Mouse (Mus musculus) gastrocnemius, adult 2 months (tissue): ENCODE measurements around the gene Nrf1. TPM values are rescaled to one million over a fixed set of nuclear protein-coding genes. Genes with fewer than 3 reads are reported as not detected.

Experiments used
- DNase-seq: peaks from one replicate; pipeline ENCODE4 v3.0.0; 2022
- H3K27ac ChIP-seq: fragments of 200-600 bp; 2 replicates; pipeline ENCODE4 v1.8.1; 2022; ENCODE audit warnings: mild to moderate bottlenecking
- H3K4me3 ChIP-seq: fragments of 200-600 bp; 2 replicates; pipeline ENCODE4 v1.8.1; 2022; ENCODE audit warnings: mild to moderate bottlenecking, moderate library complexity
- CTCF ChIP-seq: fragments of 200-600 bp; IDR thresholded peaks from 2 replicates; pipeline ENCODE4 v1.8.1; 2022; ENCODE audit warnings: antibody characterized with exemption, mild to moderate bottlenecking, moderate library complexity
- intact Hi-C: fragments of 180-260 bp; cut with DNase I; formaldehyde crosslinking; loops from one replicate; pipeline ENCODE4 v1.15.1; 2025
- total RNA-seq, 2 experiments: library from RNA; stranded (reverse); gene quantifications; 2 replicates each; pipeline ENCODE4 v1.2.3; 2021

Gene Nrf1
- total RNA-seq, 2 experiments from 2014 or later, result 10.8 to 13.0 TPM

GRCm38 (mm10) chr6:30132399-30132798 is 84.6 kb downstream of the Nrf1 start:
- DNase-seq, result no peak
- Histone ChIP-seq H3K4me3 (no peak overlapping the region), H3K27ac (no peak overlapping the region)
- TF ChIP-seq CTCF, result no peak
- intact Hi-C loops, result no loop called here

GRCm38 (mm10) chr6:30135590-30135989 is 87.8 kb downstream of the Nrf1 start:
- no peak for DNase-seq
- H3K4me3 ChIP-seq, result no peak overlapping the region
- intact Hi-C loops, result no loop called here
- no peak overlapping the region for H3K27ac ChIP-seq
- no peak for TF ChIP-seq CTCF

- no peak for TF ChIP-seq CTCF
- Histone ChIP-seq H3K27ac (no peak overlapping the region), H3K4me3 (no peak overlapping the region)
- DNase-seq, result no peak
- intact Hi-C loops, result no loop called here
Measured at GRCm38 (mm10) chr6:30137227-30137626, 89.4 kb downstream of the Nrf1 start.

- DNase-seq, result no peak
- intact Hi-C loops, result no loop called here
- Histone ChIP-seq H3K4me3 (no peak overlapping the region), H3K27ac (no peak overlapping the region)
- TF ChIP-seq CTCF, result no peak
Measured at GRCm38 (mm10) chr6:30139329-30140045, 91.7 kb downstream of the Nrf1 start.

GRCm38 (mm10) chr6:30143263-30143662 is 95.5 kb downstream of the Nrf1 start:
- Histone ChIP-seq H3K27ac (no peak overlapping the region), H3K4me3 (no peak overlapping the region)
- no peak for DNase-seq
- no peak for TF ChIP-seq CTCF
- intact Hi-C loops, result no loop called here

DNA sequence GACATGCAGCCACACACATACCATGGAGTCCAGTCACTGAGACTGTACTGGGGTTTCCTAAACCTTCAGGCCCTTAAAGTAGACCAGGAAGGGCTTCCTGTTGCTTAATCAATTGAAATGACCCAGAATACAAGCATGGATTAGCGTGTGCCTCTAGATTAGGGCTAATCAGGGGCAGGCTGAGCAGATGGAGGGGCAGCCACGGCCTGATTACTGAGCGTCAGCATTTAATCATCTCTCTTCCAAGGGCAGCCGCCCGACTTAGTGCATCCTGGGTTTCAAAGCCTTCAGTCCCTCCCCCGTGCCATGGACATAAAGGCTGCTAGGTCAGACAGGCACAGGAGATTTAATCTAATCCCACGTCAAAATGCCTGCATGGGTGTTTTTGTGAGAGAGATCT is 99.3 kb downstream of the Nrf1 start:
- no peak for TF ChIP-seq CTCF
- Histone ChIP-seq H3K4me3 (no peak overlapping the region), H3K27ac (no peak overlapping the region)
- no peak for DNase-seq
- intact Hi-C loops, result no loop called here

- H3K27ac ChIP-seq, result no peak overlapping the region
- H3K4me3 ChIP-seq, result no peak overlapping the region
- TF ChIP-seq CTCF, result no peak
- DNase-seq, result no peak
- intact Hi-C loops, result no loop called here
Measured at GRCm38 (mm10) chr6:30147753-30148152, 100.0 kb downstream of the Nrf1 start.

- no peak for DNase-seq
- Histone ChIP-seq H3K4me3 (no peak overlapping the region), H3K27ac (no peak overlapping the region)
- intact Hi-C loops, result no loop called here
- TF ChIP-seq CTCF, result no peak
Measured at GRCm38 (mm10) chr6:30150471-30150870, 102.7 kb downstream of the Nrf1 start.

- H3K27ac ChIP-seq, result no peak overlapping the region
- DNase-seq, result no peak
- intact Hi-C loops, result no loop called here
- no peak for TF ChIP-seq CTCF
- H3K4me3 ChIP-seq, result no peak overlapping the region
Measured at GRCm38 (mm10) chr6:30152163-30152562, 104.4 kb downstream of the Nrf1 start.

- intact Hi-C loops, result no loop called here
- TF ChIP-seq CTCF, result no peak
- no peak for DNase-seq
- H3K4me3 ChIP-seq, result no peak overlapping the region
- no peak overlapping the region for H3K27ac ChIP-seq
Measured at GRCm38 (mm10) chr6:30152649-30153048, 104.9 kb downstream of the Nrf1 start.

DNA sequence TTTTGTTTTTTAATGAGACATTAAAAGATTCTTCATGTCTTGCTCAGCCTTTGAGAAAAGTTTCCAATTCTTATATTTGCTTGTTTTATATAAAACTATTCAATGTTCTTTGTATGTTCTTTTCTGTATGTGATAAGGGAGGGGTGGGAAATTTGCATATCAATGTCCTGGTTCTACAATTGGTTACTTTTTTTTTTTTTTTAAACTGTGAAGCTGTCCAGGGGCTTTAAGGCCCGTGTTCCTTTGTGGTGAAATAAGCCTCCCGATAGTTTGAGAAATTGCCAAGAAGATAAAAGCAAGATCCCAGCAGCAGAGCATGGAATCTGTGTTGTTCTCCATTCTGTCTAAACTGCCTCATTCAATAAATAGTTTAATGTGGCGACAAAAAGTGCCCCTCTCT is 105.3 kb downstream of the Nrf1 start:
- Histone ChIP-seq H3K4me3 (no peak overlapping the region), H3K27ac (no peak overlapping the region)
- intact Hi-C loops, result no loop called here
- TF ChIP-seq CTCF, result no peak
- no peak for DNase-seq

DNA sequence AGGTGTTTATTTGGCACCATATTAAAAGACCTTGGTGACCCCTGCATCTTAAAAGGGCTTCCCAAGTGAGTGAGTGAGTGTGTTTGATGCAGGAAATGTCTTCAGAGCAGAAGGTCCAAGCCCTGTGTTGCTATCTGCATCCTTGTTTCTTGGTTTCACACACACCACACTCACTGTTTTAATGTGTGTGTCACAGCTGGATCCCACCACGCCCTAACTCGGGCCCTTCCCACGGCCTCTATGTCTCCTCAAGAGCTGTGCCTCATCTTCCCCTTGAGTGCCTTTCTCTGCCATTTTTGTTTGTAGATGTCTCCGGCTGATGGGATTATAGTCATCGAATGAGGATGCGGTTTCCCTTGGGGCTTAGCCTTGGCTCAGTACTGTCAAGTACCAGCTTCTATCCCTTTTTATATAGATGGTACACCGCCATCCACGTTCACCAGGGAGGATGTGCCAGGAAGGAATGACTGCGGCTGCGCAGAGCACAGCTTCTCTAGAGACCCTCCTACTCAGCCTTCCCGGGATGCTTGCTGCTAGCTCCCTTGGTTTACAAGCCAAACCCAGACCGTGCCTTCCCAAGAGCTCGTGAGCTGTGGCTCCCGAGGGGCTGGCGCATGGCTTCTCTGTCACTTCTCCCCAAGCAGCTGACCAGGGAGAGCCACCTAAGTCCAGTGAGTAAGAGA is 106.1 kb downstream of the Nrf1 start:
- no peak for TF ChIP-seq CTCF
- Histone ChIP-seq H3K4me3 (no peak overlapping the region), H3K27ac (no peak overlapping the region)
- intact Hi-C loops, result no loop called here
- DNase-seq, result no peak

GRCm38 (mm10) chr6:30159516-30160045 is 111.8 kb downstream of the Nrf1 start:
- intact Hi-C loops, result no loop called here
- Histone ChIP-seq H3K27ac (no peak overlapping the region), H3K4me3 (no peak overlapping the region)
- DNase-seq, result no peak
- no peak for TF ChIP-seq CTCF
